Mouse (Mus musculus): ENCODE results near the gene Taar9. TPM values are rescaled to one million over a fixed set of nuclear protein-coding genes. Genes with fewer than 3 reads are reported as not detected.

The Taar9 gene
- total RNA-seq (2023), result not detected in 4 replicates

GRCm38 (mm10) chr10:24109434-24109833, at the start of gene Taar9:
TSS of gene Taar9 (minus strand) at chr10:24109534.

GRCm38 (mm10) chr10:24149135-24149781, 39.9 kb upstream of the Taar9 start, which contains the start of gene Stx7:
TSS of gene Stx7 (plus strand) at chr10:24149302.

GRCm38 (mm10) chr10:24101812-24102211, 7.5 kb downstream of the Taar9 start, which contains the start of gene Taar8c:
TSS of gene Taar8c (minus strand) at chr10:24101912.

GRCm38 (mm10) chr10:24092194-24092593, 17.1 kb downstream of the Taar9 start, which contains the start of gene Taar8b:
TSS of gene Taar8b (minus strand) at chr10:24092294.

GRCm38 (mm10) chr10:24076200-24076599, 33.1 kb downstream of the Taar9 start, which contains the start of gene Taar8a:
TSS of gene Taar8a (plus strand) at chr10:24076500.

Other genes starting within 250 kb of the Taar9 start
- 0.38 TPM in 1 of 4 replicates, not detected in the others for gene Vnn1, start 214.8 kb downstream of the Taar9 start, total RNA-seq (2023)
- not detected in 4 replicates for gene Taar1, start 189.2 kb downstream of the Taar9 start, total RNA-seq (2023)
- not detected in 4 replicates for gene Taar2, start 171.0 kb downstream of the Taar9 start, total RNA-seq (2023)
- not detected in 4 replicates for gene Taar3, start 160.0 kb downstream of the Taar9 start, total RNA-seq (2023)
- not detected in 4 replicates for gene Taar4, start 149.0 kb downstream of the Taar9 start, total RNA-seq (2023)
- not detected in 4 replicates for gene Taar5, start 138.8 kb downstream of the Taar9 start, total RNA-seq (2023)
- not detected in 4 replicates for gene Taar6, start 123.9 kb downstream of the Taar9 start, total RNA-seq (2023)
- gene Taar7a, start 116.1 kb downstream of the Taar9 start, total RNA-seq (2023), result not detected in 4 replicates
- not detected in 4 replicates for gene Taar7b, start 109.6 kb downstream of the Taar9 start, total RNA-seq (2023)
- gene Taar7d, start 82.3 kb downstream of the Taar9 start, total RNA-seq (2023), result not detected in 4 replicates
- gene Taar7e, start 71.9 kb downstream of the Taar9 start, total RNA-seq (2023), result not detected in 4 replicates
- not detected in 4 replicates for gene Taar7f, start 60.0 kb downstream of the Taar9 start, total RNA-seq (2023)
- not detected in 4 replicates for gene Taar8a, start 33.0 kb downstream of the Taar9 start, total RNA-seq (2023)
- gene Taar8b, start 17.2 kb downstream of the Taar9 start, total RNA-seq (2023), result not detected in 4 replicates
- not detected in 4 replicates for gene Taar8c, start 7.6 kb downstream of the Taar9 start, total RNA-seq (2023)
- 97.1 to 129 TPM (median 102 TPM) in 4 replicates for gene Stx7, start 39.8 kb upstream of the Taar9 start, total RNA-seq (2023)
- gene Moxd1, start 114.0 kb upstream of the Taar9 start, total RNA-seq (2023), result not detected in 4 replicates

All from B cell, adult 62 days (primary cell).